Mouse (Mus musculus) MEL (cell line): Measurements from ENCODE around the gene Ugt1a6b. TPM values are rescaled to one million over a fixed set of nuclear protein-coding genes. Genes with fewer than 3 reads are reported as not detected.
"Not testable (repeated sequence)": the region's sequence is repeated elsewhere in the genome, so short reads cannot be mapped to it uniquely, and the experiment has no call there.

Source experiments
- DNase-seq: peaks from one replicate; pipeline ENCODE4 v3.0.0; 2011; ENCODE audit warnings: low read depth, low spot score
- H3K27ac ChIP-seq: 2 replicates; pipeline ENCODE4 v1.5.1; 2012; ENCODE audit warnings: low read depth, mild to moderate bottlenecking, control low read depth, low read length, moderate library complexity; ENCODE audit not compliant: control insufficient read depth
- H3K27me3 ChIP-seq, 2 experiments: fragments of 150-350 bp in 1 of 2; sonication (generic) in 1 of 2; 2 replicates each; pipeline ENCODE4 v1.6.1; 2012; ENCODE audit warnings: low read length in 2 of 2, mild to moderate bottlenecking in 2 of 2, improper control_type of control experiment in 1 of 2, moderate library complexity in 1 of 2; ENCODE audit not compliant: insufficient read depth in 2 of 2, control insufficient read depth in 1 of 2
- H3K36me3 ChIP-seq, 2 experiments: 2 replicates each; pipeline ENCODE4 v1.6.1; 2012 to 2014; ENCODE audit warnings: low read length in 2 of 2, improper control_type of control experiment in 1 of 2, inconsistent platforms in 1 of 2, mild to moderate bottlenecking in 1 of 2; ENCODE audit not compliant: insufficient read depth in 2 of 2, control insufficient read depth in 1 of 2
- H3K4me1 ChIP-seq, 2 experiments: fragments of 150-350 bp in 1 of 2; sonication (generic) in 1 of 2; 2 replicates each; pipeline ENCODE4 v1.6.1; 2012; ENCODE audit warnings: low read length in 2 of 2, improper control_type of control experiment in 1 of 2, mild to moderate bottlenecking in 1 of 2; ENCODE audit not compliant: insufficient read depth in 2 of 2, control insufficient read depth in 1 of 2
- H3K4me3 ChIP-seq, 2 experiments: fragments of 150-350 bp in 1 of 2; sonication (generic) in 1 of 2; 2 replicates each; pipeline ENCODE4 v1.5.1; 2012; ENCODE audit warnings: low read depth in 2 of 2, low read length in 2 of 2, mild to moderate bottlenecking in 2 of 2, moderate library complexity in 2 of 2, control low read depth in 1 of 2, improper control_type of control experiment in 1 of 2; ENCODE audit not compliant: control insufficient read depth in 1 of 2, insufficient read depth in 1 of 2
- H3K79me2 ChIP-seq: 2 replicates; pipeline ENCODE4 v1.6.1; 2012; ENCODE audit warnings: mild to moderate bottlenecking, low read length, moderate library complexity; ENCODE audit not compliant: control insufficient read depth, poor library complexity, insufficient read depth
- H3K9ac ChIP-seq: 2 replicates; pipeline ENCODE4 v1.6.1; 2012; ENCODE audit warnings: low read depth, mild to moderate bottlenecking, control low read depth, low read length, moderate library complexity; ENCODE audit not compliant: control insufficient read depth, poor library complexity, severe bottlenecking
- H3K9me3 ChIP-seq: fragments of 150-350 bp; sonication (generic); replicated peaks from 2 replicates; pipeline ENCODE4 v1.6.1; 2012; ENCODE audit warnings: mild to moderate bottlenecking, low read length, improper control_type of control experiment, moderate library complexity; ENCODE audit not compliant: insufficient read depth
- CHD1 ChIP-seq: IDR thresholded peaks from 2 replicates; pipeline ENCODE4 v1.6.1; 2012; ENCODE audit warnings: low read depth, mild to moderate bottlenecking, inconsistent platforms, low read length, improper control_type of control experiment
- CHD2 ChIP-seq: IDR thresholded peaks from 2 replicates; pipeline ENCODE4 v1.6.1; 2011; ENCODE audit warnings: low read length, improper control_type of control experiment
- CTCF ChIP-seq, 3 experiments: IDR thresholded peaks in 2 of 3; conservative IDR thresholded peaks in 1 of 3; 2 replicates each; pipeline ENCODE4 v1.5.1; 2011 to 2012; ENCODE audit warnings: low read length in 3 of 3, low read depth in 2 of 3, mild to moderate bottlenecking in 2 of 3, improper control_type of control experiment in 1 of 3, inconsistent platforms in 1 of 3, mixed read lengths in 1 of 3, moderate library complexity in 1 of 3; ENCODE audit not compliant: control insufficient read depth in 1 of 3, insufficient read depth in 1 of 3, poor library complexity in 1 of 3, severe bottlenecking in 1 of 3
- ELF1 ChIP-seq: IDR thresholded peaks from 2 replicates; pipeline ENCODE4 v1.6.1; 2014; ENCODE audit warnings: low read depth, mild to moderate bottlenecking, inconsistent platforms, low read length, improper control_type of control experiment, moderate library complexity
- ETS1 ChIP-seq: IDR thresholded peaks from 2 replicates; pipeline ENCODE4 v1.6.1; 2012; ENCODE audit warnings: low read depth, mild to moderate bottlenecking, inconsistent platforms, low read length, improper control_type of control experiment, moderate library complexity
- GATA1 ChIP-seq: IDR thresholded peaks from 2 replicates; pipeline ENCODE4 v1.6.1; 2011; ENCODE audit warnings: low read depth, low read length, improper control_type of control experiment
- MAX ChIP-seq: IDR thresholded peaks from 2 replicates; pipeline ENCODE4 v1.6.1; 2011; ENCODE audit warnings: low read length, improper control_type of control experiment
- MAZ ChIP-seq: IDR thresholded peaks from 2 replicates; pipeline ENCODE4 v1.6.1; 2012; ENCODE audit warnings: low read depth, mild to moderate bottlenecking, inconsistent platforms, low read length, improper control_type of control experiment
- POLR2AphosphoS2 ChIP-seq: IDR thresholded peaks from 2 replicates; pipeline ENCODE4 v1.6.1; 2011; ENCODE audit warnings: low read length, improper control_type of control experiment
- RAD21 ChIP-seq: IDR thresholded peaks from 2 replicates; pipeline ENCODE4 v1.6.1; 2011; ENCODE audit warnings: mild to moderate bottlenecking, low read depth, low read length, improper control_type of control experiment
- RCOR1 ChIP-seq: IDR thresholded peaks from 2 replicates; pipeline ENCODE4 v1.6.1; 2012; ENCODE audit warnings: low read depth, mild to moderate bottlenecking, inconsistent platforms, low read length, improper control_type of control experiment
- SMC3 ChIP-seq: IDR thresholded peaks from 2 replicates; pipeline ENCODE4 v1.6.1; 2011; ENCODE audit warnings: low read depth, low read length, improper control_type of control experiment
- TAL1 ChIP-seq: IDR thresholded peaks from 2 replicates; pipeline ENCODE4 v1.6.1; 2012; ENCODE audit warnings: mild to moderate bottlenecking, inconsistent platforms, low read length, moderate library complexity, mixed read lengths
- TBP ChIP-seq: IDR thresholded peaks from 2 replicates; pipeline ENCODE4 v1.8.0; 2011; ENCODE audit warnings: low read depth, low read length, improper control_type of control experiment
- TCF12 ChIP-seq: IDR thresholded peaks from 2 replicates; pipeline ENCODE4 v1.6.1; 2014; ENCODE audit warnings: low read depth, mild to moderate bottlenecking, inconsistent platforms, low read length, improper control_type of control experiment, moderate library complexity
- ZMIZ1 ChIP-seq: IDR thresholded peaks from 2 replicates; pipeline ENCODE4 v1.6.1; 2012; ENCODE audit warnings: low read depth, mild to moderate bottlenecking, inconsistent platforms, low read length, improper control_type of control experiment, moderate library complexity
- polyA plus RNA-seq, 2 experiments: library from polyadenylated mRNA; stranded (reverse) in 1 of 2; unstranded in 1 of 2; fragments of >175 nt in 1 of 2; fragments of >200 nt in 1 of 2; gene quantifications; 2 replicates each; pipeline versions ENCODE4 v1.2.1 to v1.2.4; 2012; ENCODE audit warnings: low replicate concordance in 2 of 2, low read depth in 1 of 2; ENCODE audit not compliant: insufficient read length in 2 of 2, insufficient read depth in 1 of 2, missing spikeins in 1 of 2
- total RNA-seq: library from RNA; depleted of rRNA; stranded (reverse); fragments of 300-350 nt; gene quantifications from 2 replicates; pipeline ENCODE4 v1.2.3, GENCODE M21; 2012

Gene Ugt1a6b
- total and polyA plus RNA-seq, 3 experiments = not detected

DNA sequence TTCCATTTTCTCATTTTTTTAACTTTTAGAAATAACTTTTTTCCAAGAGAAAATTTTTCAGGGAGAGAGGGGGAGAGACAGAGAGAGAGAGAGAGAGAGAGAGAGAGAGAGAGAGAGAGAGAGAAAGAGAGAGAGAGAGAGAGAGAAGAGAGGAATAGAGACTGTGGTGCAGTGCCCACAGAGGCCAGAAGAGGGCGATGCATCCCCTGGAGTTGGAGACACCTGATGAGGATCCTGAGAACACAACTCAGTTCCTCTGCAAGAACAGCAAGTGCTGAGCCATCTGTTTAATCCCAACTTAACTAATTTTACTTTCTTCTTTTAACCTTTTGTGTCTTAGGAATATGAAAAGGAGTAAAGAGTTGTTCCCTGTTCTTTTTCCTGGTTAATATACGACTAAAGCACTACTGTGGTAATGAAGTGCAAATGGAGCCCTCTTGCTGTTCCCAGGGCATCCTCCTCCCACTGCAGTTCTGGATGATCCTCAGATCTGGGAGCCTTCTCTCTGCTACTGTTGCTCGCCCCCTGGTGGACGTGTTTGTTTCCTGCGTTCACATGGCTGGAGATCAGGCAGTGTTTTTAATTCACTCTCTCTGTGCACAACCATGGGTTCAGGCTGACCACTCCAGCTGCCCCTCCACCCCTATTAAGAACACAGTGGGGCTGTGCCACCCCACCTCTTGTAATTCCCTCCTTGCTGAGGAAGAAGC, 41.1 kb downstream of the Ugt1a6b start:
- H3K27ac ChIP-seq, H3K4me1 ChIP-seq, H3K27me3 ChIP-seq, H3K4me3 ChIP-seq, H3K9me3 ChIP-seq, H3K79me2 ChIP-seq, H3K36me3 ChIP-seq, H3K9ac ChIP-seq: not testable (repeated sequence)
- TF ChIP-seq SMC3 = peak; percentile 41
- peak; percentile 33 to 55 (median 44); a peak in 4 of 6 replicates for TF ChIP-seq CTCF (IDR thresholded peaks at IDR 0.05 in 2 of 3, conservative IDR thresholded peaks at IDR 0.05 in 1 of 3; ENCODE audit: control insufficient read depth in 1 of 3, insufficient read depth in 1 of 3, low read depth in 2 of 3, low read length in 3 of 3, poor library complexity in 1 of 3, severe bottlenecking in 1 of 3)
- peak; percentile 33 for TF ChIP-seq RAD21
- DNase-seq = peak; percentile 40

- not testable (repeated sequence) for H3K9ac ChIP-seq, H3K27me3 ChIP-seq, H3K36me3 ChIP-seq, H3K27ac ChIP-seq, H3K4me3 ChIP-seq, H3K9me3 ChIP-seq, H3K4me1 ChIP-seq, H3K79me2 ChIP-seq
- DNase-seq = peak; percentile 13
- TF ChIP-seq RAD21 (peak; percentile 10), RCOR1 (peak; percentile 51; the same call in 1 of the 2 replicates), SMC3 (peak; percentile 28; the same call in 1 of the 2 replicates), CTCF (IDR thresholded peaks at IDR 0.05 in 2 of 3, conservative IDR thresholded peaks at IDR 0.05 in 1 of 3; ENCODE audit: control insufficient read depth in 1 of 3, insufficient read depth in 1 of 3, low read depth in 2 of 3, low read length in 3 of 3, poor library complexity in 1 of 3, severe bottlenecking in 1 of 3) (peak; percentile 2 to 33 (median 33); a peak in 3 of 6 replicates)
Observed at GRCm38 (mm10) chr1:88145278-88145677, 42.2 kb downstream of the Ugt1a6b start.

- H3K4me1 ChIP-seq, H3K36me3 ChIP-seq, H3K4me3 ChIP-seq, H3K9me3 ChIP-seq, H3K79me2 ChIP-seq, H3K27ac ChIP-seq, H3K27me3 ChIP-seq, DNase-seq, H3K9ac ChIP-seq: not testable (repeated sequence)
Observed at GRCm38 (mm10) chr1:88150133-88150532, 47.1 kb downstream of the Ugt1a6b start.

GRCm38 (mm10) chr1:88158430-88158829, 55.4 kb downstream of the Ugt1a6b start:
- no peak for DNase-seq
- H3K27me3 ChIP-seq = no peaks in the 10 kb centered on the region
- H3K79me2 ChIP-seq = no peaks in the 10 kb centered on the region
- no peak overlapping the region for H3K4me3 ChIP-seq
- H3K9me3 ChIP-seq = no peaks in the 10 kb centered on the region
- no peaks in the 10 kb centered on the region for H3K36me3 ChIP-seq
- no peak overlapping the region for H3K27ac ChIP-seq
- no peak overlapping the region for H3K9ac ChIP-seq
- H3K4me1 ChIP-seq = no peaks in the 10 kb centered on the region
- TF ChIP-seq TAL1 (no peak), RCOR1 (no peak), POLR2AphosphoS2 (no peak), GATA1 (no peak), TCF12 (no peak), MAX (no peak), ZMIZ1 (no peak), ETS1 (no peak), MAZ (no peak), TBP (no peak), CHD1 (no peak), CTCF (IDR thresholded peaks at IDR 0.05 in 2 of 3, conservative IDR thresholded peaks at IDR 0.05 in 1 of 3; ENCODE audit: control insufficient read depth in 1 of 3, insufficient read depth in 1 of 3, low read depth in 2 of 3, low read length in 3 of 3, poor library complexity in 1 of 3, severe bottlenecking in 1 of 3) (no peak), ELF1 (no peak), CHD2 (no peak)
